Mouse (Mus musculus): ENCODE measurements around the gene Fam49a. TPM values are rescaled to one million over a fixed set of nuclear protein-coding genes. Genes with fewer than 3 reads are reported as not detected.

Gene Fam49a
- total RNA-seq, 2 experiments from 2014 or later = 17.6 to 19.0 TPM

GRCm38 (mm10) chr12:12359923-12360322, 98.0 kb downstream of the Fam49a start:
- no peak for DNase-seq

GRCm38 (mm10) chr12:12362371-12362770, 100.4 kb downstream of the Fam49a start:
- DNase-seq = no peak

- DNase-seq = no peak
Measured at GRCm38 (mm10) chr12:12364201-12364600, 102.3 kb downstream of the Fam49a start.

GRCm38 (mm10) chr12:12367423-12367822, 105.5 kb downstream of the Fam49a start:
- no peak for DNase-seq

GRCm38 (mm10) chr12:12373111-12373862, 111.3 kb downstream of the Fam49a start:
- DNase-seq = no peak

GRCm38 (mm10) chr12:12379056-12379455, 117.1 kb downstream of the Fam49a start:
- no peak for DNase-seq

GRCm38 (mm10) chr12:12389271-12389670, 127.3 kb downstream of the Fam49a start:
- no peak for DNase-seq

- DNase-seq = peak; percentile 61
Measured at GRCm38 (mm10) chr12:12396224-12396623, 134.3 kb downstream of the Fam49a start.

- peak; percentile 81 for DNase-seq
Measured at GRCm38 (mm10) chr12:12401051-12401465, 139.1 kb downstream of the Fam49a start.

- peak; percentile 58 for DNase-seq
Measured at GRCm38 (mm10) chr12:12401504-12401903, 139.6 kb downstream of the Fam49a start.

- DNase-seq = no peak
Measured at GRCm38 (mm10) chr12:12405491-12406110, 143.7 kb downstream of the Fam49a start.

GRCm38 (mm10) chr12:12409044-12409443, 147.1 kb downstream of the Fam49a start:
- DNase-seq = no peak

- DNase-seq = peak; percentile 91
Measured at GRCm38 (mm10) chr12:12412674-12413073, 150.7 kb downstream of the Fam49a start.

- no peak for DNase-seq
Measured at GRCm38 (mm10) chr12:12420423-12420822, 158.5 kb downstream of the Fam49a start.

GRCm38 (mm10) chr12:12420841-12421579, 159.1 kb downstream of the Fam49a start:
- peak; percentile 91 for DNase-seq

GRCm38 (mm10) chr12:12421580-12421878, 159.6 kb downstream of the Fam49a start:
- DNase-seq = no peak

GRCm38 (mm10) chr12:12425188-12425587, 163.2 kb downstream of the Fam49a start:
- DNase-seq = no peak

GRCm38 (mm10) chr12:12427285-12427684, 165.3 kb downstream of the Fam49a start:
- no peak for DNase-seq

GRCm38 (mm10) chr12:12428886-12429285, 166.9 kb downstream of the Fam49a start:
- DNase-seq = no peak
